Mouse (Mus musculus): Measurements from ENCODE around the gene Plch1. TPM values are rescaled to one million over a fixed set of nuclear protein-coding genes. Genes with fewer than 3 reads are reported as not detected.
A peak's percentile ranks its signal among the peaks of the same experiment; 100 is the strongest.

Gene Plch1
- total RNA-seq, 2 experiments from 2014 or later, result 6.2 to 8.4 TPM

DNA sequence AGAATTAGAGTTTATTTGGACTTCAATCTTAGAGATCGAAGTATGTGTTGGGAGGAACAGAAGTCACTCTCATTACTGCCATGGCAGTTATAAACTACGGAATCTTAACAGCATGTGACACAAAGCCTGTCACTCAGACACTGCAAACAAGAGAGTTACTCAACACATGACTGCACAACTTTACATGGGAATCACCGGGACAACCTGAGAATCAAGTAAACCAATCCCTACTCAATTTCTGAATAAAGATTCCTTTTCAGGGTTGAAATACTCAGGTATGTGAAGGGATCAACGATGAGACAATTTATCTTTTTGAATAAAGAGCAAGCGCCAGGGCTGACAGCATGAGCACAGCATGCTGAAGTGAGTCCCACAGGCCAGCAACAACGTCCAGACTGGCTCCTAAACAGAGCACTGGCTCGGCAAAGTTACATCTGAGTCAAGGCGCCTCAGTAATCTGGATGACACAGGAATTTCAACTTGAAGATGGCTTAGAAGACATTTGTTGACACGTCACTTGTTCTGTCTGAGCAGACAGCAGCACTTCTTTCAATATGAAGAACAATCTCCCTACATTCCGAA lies 49.4 kb downstream of the Plch1 start:
- no peak for TF ChIP-seq CTCF (IDR thresholded peaks at IDR 0.05)
- DNase-seq (ENCODE audit: extremely low spot score in 1 of 2, low spot score in 2 of 2), result no peak
- intact Hi-C loops (cut with DNase I), result no loop called here
- Histone ChIP-seq H3K4me3 (no peak overlapping the region), H3K27ac (no peak overlapping the region)

- intact Hi-C loops (cut with DNase I), result no loop called here
- DNase-seq (ENCODE audit: extremely low spot score in 1 of 2, low spot score in 2 of 2), result no peak
- TF ChIP-seq CTCF (IDR thresholded peaks at IDR 0.05), result no peak
- Histone ChIP-seq H3K4me3 (no peak overlapping the region), H3K27ac (no peak overlapping the region)
Measured at GRCm38 (mm10) chr3:63844141-63844540, 55.1 kb downstream of the Plch1 start.

GRCm38 (mm10) chr3:63842436-63842835 lies 56.8 kb downstream of the Plch1 start:
- H3K27ac ChIP-seq, result no peak overlapping the region
- no peak overlapping the region for H3K4me3 ChIP-seq
- intact Hi-C loops (cut with DNase I), result no loop called here
- no peak for DNase-seq (ENCODE audit: extremely low spot score in 1 of 2, low spot score in 2 of 2)
- TF ChIP-seq CTCF (IDR thresholded peaks at IDR 0.05), result no peak

DNA sequence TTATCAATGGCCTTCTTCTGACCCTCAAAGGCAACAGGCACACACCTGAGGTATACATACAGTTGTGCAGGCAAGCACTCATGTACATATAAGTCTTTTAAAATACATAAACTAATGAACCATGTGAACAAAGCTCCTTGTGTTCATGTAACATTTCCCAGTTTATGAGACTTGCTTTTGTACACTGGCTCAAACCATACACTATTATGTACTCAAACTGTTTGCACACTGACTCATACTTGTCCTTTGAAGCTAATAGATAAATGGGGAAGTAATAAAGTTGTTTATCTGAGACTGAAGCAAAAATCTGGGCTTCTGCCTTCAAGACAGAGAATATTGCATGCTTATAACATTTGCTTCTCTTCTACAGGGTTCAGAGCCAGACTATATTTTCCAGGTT lies 61.5 kb downstream of the Plch1 start:
- intact Hi-C loops (cut with DNase I), result no loop called here
- DNase-seq (ENCODE audit: extremely low spot score in 1 of 2, low spot score in 2 of 2), result no peak
- Histone ChIP-seq H3K27ac (no peak overlapping the region), H3K4me3 (no peak overlapping the region)
- no peak for TF ChIP-seq CTCF (IDR thresholded peaks at IDR 0.05)

- intact Hi-C loops (cut with DNase I), result no loop called here
- no peak for TF ChIP-seq CTCF (IDR thresholded peaks at IDR 0.05)
- no peak for DNase-seq (ENCODE audit: extremely low spot score in 1 of 2, low spot score in 2 of 2)
- H3K4me3 ChIP-seq, result no peak overlapping the region
- no peak overlapping the region for H3K27ac ChIP-seq
Measured at GRCm38 (mm10) chr3:63836937-63837632, 62.2 kb downstream of the Plch1 start.

GRCm38 (mm10) chr3:63835816-63836215 lies 63.5 kb downstream of the Plch1 start:
- no peak for TF ChIP-seq CTCF (IDR thresholded peaks at IDR 0.05)

DNA sequence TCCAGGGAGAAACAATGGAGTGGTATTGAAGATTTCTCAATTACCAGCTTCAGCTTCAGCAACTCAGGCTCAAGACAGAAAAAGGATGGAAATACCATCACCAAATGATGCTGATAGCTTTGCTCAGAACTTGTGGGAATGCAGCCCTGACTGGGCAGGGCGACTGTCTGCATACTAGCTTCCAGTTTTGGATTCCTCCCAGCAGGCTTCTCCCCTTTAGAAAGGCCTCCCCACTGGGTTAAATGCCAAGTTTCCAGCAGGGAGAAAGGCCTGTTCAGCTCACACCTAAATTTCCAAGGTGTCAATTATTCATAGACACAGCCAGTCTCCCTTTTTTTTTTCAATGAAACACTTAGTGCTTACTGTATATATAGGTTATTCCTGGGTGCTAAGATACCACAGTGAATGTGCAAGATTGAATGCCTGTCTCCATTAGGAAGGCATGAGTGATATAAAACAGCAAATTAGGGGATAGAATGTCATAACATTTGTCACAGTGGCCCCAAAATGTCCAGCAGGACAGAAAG lies 75.3 kb downstream of the Plch1 start:
- no peak for DNase-seq (ENCODE audit: extremely low spot score in 1 of 2, low spot score in 2 of 2)
- no peak overlapping the region for H3K27ac ChIP-seq
- no peak for TF ChIP-seq CTCF (IDR thresholded peaks at IDR 0.05)
- no peak overlapping the region for H3K4me3 ChIP-seq
- intact Hi-C loops (cut with DNase I), result no loop called here

More at GRCm38 (mm10) chr3:63835816-63836215, 63.5 kb downstream of the Plch1 start:
- intact Hi-C loops (cut with DNase I), result no loop called here
- Histone ChIP-seq H3K4me3 (no peak overlapping the region), H3K27ac (no peak overlapping the region)
- no peak for DNase-seq (ENCODE audit: extremely low spot score in 1 of 2, low spot score in 2 of 2)

DNA sequence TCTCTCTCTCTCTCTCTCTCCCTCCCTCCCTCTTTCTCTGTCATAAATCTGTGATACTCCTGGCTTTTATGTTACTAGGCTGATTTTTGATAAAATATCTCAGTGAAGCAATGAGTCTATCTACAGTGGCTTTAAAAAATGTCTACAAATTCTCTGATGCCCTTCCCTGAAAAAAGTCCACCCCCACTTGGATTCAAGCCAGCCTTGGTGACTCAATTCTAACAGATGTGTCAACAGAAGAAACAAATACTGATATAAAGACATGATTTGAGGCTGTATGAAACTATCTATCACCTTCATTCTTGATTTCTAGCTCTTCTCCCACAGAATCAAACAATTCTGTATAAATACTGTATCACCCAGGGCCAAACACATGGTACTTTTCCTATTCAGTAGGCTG lies 76.6 kb downstream of the Plch1 start:
- peak in 1 of 2 experiments; percentile 13 for DNase-seq (ENCODE audit: extremely low spot score in 1 of 2, low spot score in 2 of 2)
- intact Hi-C loops (cut with DNase I), result no loop called here
- TF ChIP-seq CTCF (IDR thresholded peaks at IDR 0.05), result no peak
- H3K27ac ChIP-seq, result no peak overlapping the region
- H3K4me3 ChIP-seq, result no peak overlapping the region

- no peak for TF ChIP-seq CTCF (IDR thresholded peaks at IDR 0.05)
- H3K27ac ChIP-seq, result no peak overlapping the region
- DNase-seq (ENCODE audit: extremely low spot score in 1 of 2, low spot score in 2 of 2), result no peak
- intact Hi-C loops (cut with DNase I), result no loop called here
- H3K4me3 ChIP-seq, result no peak overlapping the region
Measured at GRCm38 (mm10) chr3:63815131-63815530, 84.1 kb downstream of the Plch1 start.

DNA sequence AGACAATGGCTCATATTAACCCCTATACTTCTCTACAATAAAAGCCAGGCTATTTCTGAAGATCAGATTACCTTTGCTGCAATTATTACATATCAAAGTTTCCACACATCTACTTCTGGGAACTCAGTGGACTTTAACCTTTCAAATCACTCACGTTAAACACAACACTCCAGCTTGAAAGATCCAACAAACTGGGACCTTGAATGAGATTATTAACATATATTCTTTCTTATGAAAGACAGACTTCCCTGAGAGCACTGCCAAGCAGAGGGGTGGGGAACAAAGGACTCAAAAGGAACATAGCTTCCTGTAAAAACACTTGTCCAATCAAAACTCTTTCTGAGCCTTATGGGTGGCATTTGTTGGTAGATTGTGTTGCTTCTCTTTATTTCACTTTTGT lies 85.1 kb downstream of the Plch1 start:
- DNase-seq (ENCODE audit: extremely low spot score in 1 of 2, low spot score in 2 of 2), result no peak
- Histone ChIP-seq H3K27ac (no peak overlapping the region), H3K4me3 (no peak overlapping the region)
- no peak for TF ChIP-seq CTCF (IDR thresholded peaks at IDR 0.05)
- intact Hi-C loops (cut with DNase I), result no loop called here

GRCm38 (mm10) chr3:63806906-63807305 lies 92.4 kb downstream of the Plch1 start:
- TF ChIP-seq CTCF (IDR thresholded peaks at IDR 0.05), result no peak
- no peak for DNase-seq (ENCODE audit: extremely low spot score in 1 of 2, low spot score in 2 of 2)
- Histone ChIP-seq H3K27ac (no peak overlapping the region), H3K4me3 (no peak overlapping the region)
- intact Hi-C loops (cut with DNase I), result no loop called here

DNA sequence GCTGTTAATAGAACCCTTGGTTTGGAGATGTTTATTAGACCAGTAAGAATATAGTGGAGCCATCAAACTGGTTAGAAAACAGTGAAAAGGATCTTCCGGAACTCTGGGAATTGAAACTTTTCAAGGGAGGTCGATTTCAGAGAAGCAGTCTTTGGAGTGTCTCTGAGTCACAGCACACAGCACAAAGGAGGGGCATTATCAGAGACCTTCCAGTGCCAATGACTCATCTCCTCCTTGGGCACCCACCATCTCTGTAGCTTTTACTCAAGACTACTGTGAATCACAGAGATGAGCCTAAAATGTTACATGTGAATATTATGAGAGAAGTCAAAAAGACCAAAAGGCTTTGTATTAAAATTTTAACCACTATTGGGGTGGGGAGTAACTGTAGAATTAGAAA lies 93.8 kb downstream of the Plch1 start:
- no peak for DNase-seq (ENCODE audit: extremely low spot score in 1 of 2, low spot score in 2 of 2)
- Histone ChIP-seq H3K4me3 (no peak overlapping the region), H3K27ac (no peak overlapping the region)
- TF ChIP-seq CTCF (IDR thresholded peaks at IDR 0.05), result no peak
- intact Hi-C loops (cut with DNase I), result no loop called here

DNA sequence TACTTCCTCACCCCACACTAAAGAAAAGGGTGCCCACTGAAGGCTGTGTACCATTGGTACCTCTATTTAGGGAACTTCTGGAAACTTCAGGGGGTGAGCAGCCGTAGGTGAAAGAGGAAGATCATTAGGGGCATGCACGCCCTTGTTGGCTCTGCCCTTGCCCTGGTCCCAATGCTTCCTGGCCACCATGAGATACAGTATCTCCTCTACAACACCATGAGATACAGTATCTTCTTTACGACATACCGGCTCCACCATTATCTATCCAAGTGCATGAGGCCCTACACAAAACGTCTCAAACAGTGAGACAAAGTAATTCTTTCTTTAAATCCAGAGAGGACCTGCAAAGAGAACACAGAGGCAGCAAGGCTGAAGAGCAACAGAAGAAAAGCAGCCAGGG lies 98.6 kb downstream of the Plch1 start:
- no peak for DNase-seq (ENCODE audit: extremely low spot score in 1 of 2, low spot score in 2 of 2)
- H3K27ac ChIP-seq, result no peak overlapping the region
- no peak for TF ChIP-seq CTCF (IDR thresholded peaks at IDR 0.05)
- intact Hi-C loops (cut with DNase I), result no loop called here
- no peak overlapping the region for H3K4me3 ChIP-seq

All from left cerebral cortex, adult 2 months (tissue).